Mouse (Mus musculus): ENCODE measurements at regions not wholly inside any gene's neighbourhood (a gene's known extent, or its start where the extent isn't known, plus 50 kb on each side); places are given as distances from the start of the nearest gene placed in this dataset.

DNA sequence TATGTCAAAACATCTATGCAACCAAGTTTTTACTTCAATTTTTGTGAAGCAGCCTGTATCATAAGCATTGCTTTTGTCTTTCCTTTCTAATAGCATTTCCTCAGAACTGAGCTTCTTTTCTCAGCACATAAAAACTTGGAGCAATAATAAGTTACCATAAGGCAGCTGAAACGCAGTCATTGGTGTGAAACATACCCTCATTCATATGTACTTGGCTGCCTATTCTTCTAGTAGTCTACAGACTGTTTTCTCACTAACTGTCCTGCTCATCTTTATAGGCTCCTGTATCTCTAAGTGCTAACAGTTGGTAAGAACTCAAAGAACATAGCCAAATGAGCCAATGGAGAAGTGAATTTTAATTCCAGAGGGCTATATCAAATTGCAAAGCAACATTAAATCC lies 454.6 kb upstream of the Ptprd start:
- H3K27ac ChIP-seq (ENCODE audit: insufficient read depth, low read length), result no peak overlapping the region
- no peaks in the 10 kb centered on the region for H3K4me1 ChIP-seq (ENCODE audit: control insufficient read depth, insufficient read depth, low read length)
- no peak overlapping the region for H3K4me3 ChIP-seq (ENCODE audit: insufficient read depth, low read length)
- no peak for TF ChIP-seq CTCF (IDR thresholded peaks at IDR 0.05; ENCODE audit: extremely low read depth, insufficient read depth, low read length)
- TF ChIP-seq POLR2A (IDR thresholded peaks at IDR 0.05; ENCODE audit: extremely low read depth, insufficient read depth, low read length), result no peak

DNA sequence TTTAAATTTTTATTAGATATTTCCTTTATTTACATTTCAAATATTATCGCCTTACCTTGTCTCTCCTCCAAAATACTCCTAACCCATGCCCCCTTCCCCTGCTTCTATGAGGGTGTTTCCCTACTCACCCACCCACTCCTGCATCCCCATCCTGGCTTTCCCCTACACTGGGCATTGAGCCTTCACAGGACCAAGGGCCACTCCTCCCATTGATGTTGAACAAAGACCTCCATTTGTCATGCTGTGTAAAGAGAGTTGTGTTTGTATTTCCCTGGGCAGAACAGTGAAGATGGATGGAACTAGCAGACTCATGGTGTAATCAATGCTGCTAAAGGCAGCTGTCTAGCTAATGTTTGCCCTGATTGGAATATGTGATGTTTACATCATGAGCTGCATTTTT lies 431.0 kb upstream of the Ptprd start:
- H3K4me1 ChIP-seq (ENCODE audit: control insufficient read depth, insufficient read depth, low read length), result no peaks in the 10 kb centered on the region
- H3K4me3 ChIP-seq (ENCODE audit: insufficient read depth, low read length), result no peak overlapping the region
- TF ChIP-seq CTCF (IDR thresholded peaks at IDR 0.05; ENCODE audit: extremely low read depth, insufficient read depth, low read length) (no peak), POLR2A (IDR thresholded peaks at IDR 0.05; ENCODE audit: extremely low read depth, insufficient read depth, low read length) (no peak)
- H3K27ac ChIP-seq (ENCODE audit: insufficient read depth, low read length), result no peak overlapping the region

- Histone ChIP-seq H3K27ac (ENCODE audit: insufficient read depth, low read length) (no peak overlapping the region), H3K4me3 (ENCODE audit: insufficient read depth, low read length) (peak overlapping the region; percentile 35), H3K4me1 (ENCODE audit: control insufficient read depth, insufficient read depth, low read length) (no peaks in the 10 kb centered on the region)
- TF ChIP-seq CTCF (IDR thresholded peaks at IDR 0.05; ENCODE audit: extremely low read depth, insufficient read depth, low read length) (no peak), POLR2A (IDR thresholded peaks at IDR 0.05; ENCODE audit: extremely low read depth, insufficient read depth, low read length) (no peak)
Observed at GRCm38 (mm10) chr4:78606461-78606830, 394.7 kb upstream of the Ptprd start.

DNA sequence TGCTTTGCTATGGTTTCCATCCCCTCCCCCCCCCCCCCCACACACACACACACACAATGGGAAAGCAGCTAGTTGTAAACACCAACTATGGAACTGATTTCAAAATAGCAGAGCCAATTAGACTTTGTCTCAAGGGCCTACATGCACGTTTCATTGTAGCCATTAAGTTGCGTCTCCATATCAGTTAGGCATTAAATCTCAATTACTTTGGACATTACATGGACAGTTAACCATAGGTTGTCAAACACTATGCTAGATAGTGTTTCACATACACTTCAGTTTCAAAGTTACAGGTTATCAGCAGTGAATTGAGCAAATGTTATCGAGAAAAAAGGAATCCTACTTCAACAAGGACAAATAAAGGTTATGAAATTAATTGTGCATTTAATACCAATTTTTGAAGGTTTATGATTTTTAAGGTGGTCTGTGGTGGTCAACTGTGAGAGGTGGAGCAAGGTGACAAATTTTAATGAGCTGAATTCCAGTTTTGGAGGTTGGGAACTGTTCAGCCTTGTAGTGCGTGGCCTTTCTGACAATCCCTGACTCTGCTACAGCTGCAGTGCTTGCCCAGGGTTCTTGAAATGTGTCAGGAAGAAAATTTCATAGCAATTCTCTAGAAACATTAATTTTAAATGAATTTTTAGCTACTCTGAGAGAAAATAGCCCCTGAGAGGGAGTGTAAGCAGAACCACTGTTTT lies 394.2 kb upstream of the Ptprd start:
- Histone ChIP-seq H3K4me1 (ENCODE audit: control insufficient read depth, insufficient read depth, low read length) (no peaks in the 10 kb centered on the region), H3K27ac (ENCODE audit: insufficient read depth, low read length) (no peak overlapping the region), H3K4me3 (ENCODE audit: insufficient read depth, low read length) (peak overlapping the region; percentile 35)
- TF ChIP-seq CTCF (IDR thresholded peaks at IDR 0.05; ENCODE audit: extremely low read depth, insufficient read depth, low read length), result no peak
- TF ChIP-seq POLR2A (IDR thresholded peaks at IDR 0.05; ENCODE audit: extremely low read depth, insufficient read depth, low read length), result no peak

GRCm38 (mm10) chr4:78581590-78581989 lies 369.8 kb upstream of the Ptprd start:
- Histone ChIP-seq H3K27ac (ENCODE audit: insufficient read depth, low read length) (no peak overlapping the region), H3K4me3 (ENCODE audit: insufficient read depth, low read length) (no peak overlapping the region), H3K4me1 (ENCODE audit: control insufficient read depth, insufficient read depth, low read length) (no peaks in the 10 kb centered on the region)
- TF ChIP-seq POLR2A (IDR thresholded peaks at IDR 0.05; ENCODE audit: extremely low read depth, insufficient read depth, low read length) (no peak), CTCF (IDR thresholded peaks at IDR 0.05; ENCODE audit: extremely low read depth, insufficient read depth, low read length) (no peak)

DNA sequence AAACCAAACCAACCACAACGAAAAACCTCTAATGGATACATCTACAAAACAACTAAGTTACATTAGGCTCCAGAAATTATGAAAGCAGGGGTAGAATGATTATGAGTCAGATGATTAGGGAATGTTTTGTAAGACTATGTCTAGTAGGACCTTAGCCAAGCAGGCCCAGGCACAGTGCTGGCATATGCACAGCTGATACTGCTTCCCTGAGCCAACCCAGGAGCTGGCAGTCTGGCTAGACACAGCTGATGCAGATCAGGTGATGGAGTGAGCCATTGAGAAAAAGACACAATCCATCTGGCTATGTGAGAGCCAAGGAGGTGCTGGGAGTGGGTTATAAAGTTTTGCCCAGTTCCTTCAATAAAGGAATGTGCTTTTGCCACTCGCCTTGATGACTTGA lies 353.6 kb upstream of the Ptprd start:
- no peaks in the 10 kb centered on the region for H3K4me1 ChIP-seq (ENCODE audit: control insufficient read depth, insufficient read depth, low read length)
- no peak overlapping the region for H3K27ac ChIP-seq (ENCODE audit: insufficient read depth, low read length)
- no peak for TF ChIP-seq CTCF (IDR thresholded peaks at IDR 0.05; ENCODE audit: extremely low read depth, insufficient read depth, low read length)
- TF ChIP-seq POLR2A (IDR thresholded peaks at IDR 0.05; ENCODE audit: extremely low read depth, insufficient read depth, low read length), result no peak
- H3K4me3 ChIP-seq (ENCODE audit: insufficient read depth, low read length), result no peak overlapping the region
